Mouse (Mus musculus): ENCODE results near the gene Ifit1.

DNA sequence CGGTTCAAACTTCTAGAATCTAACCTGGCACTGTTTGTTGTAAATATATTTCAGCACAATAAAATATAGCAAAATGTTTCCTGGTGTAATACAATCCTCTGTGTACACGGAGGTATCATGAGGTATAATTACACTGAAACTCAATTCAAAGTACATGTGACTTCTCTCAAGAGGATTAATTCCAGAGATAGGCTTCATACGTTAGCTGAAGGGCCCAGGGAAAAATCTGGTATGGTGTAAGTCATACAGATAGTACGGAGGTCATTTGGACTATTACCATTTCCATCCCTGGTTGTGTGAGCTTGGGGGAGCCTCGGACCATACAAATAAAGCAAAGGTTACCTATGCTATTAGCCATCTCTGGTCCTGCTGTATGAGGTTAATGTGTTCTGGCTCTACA is 1.9 kb downstream of the Ifit1 start:
- TF ChIP-seq USF1 (IDR thresholded peaks at IDR 0.05; ENCODE audit: low read depth, low read length) (no peak), MAZ (IDR thresholded peaks at IDR 0.05; ENCODE audit: low read depth, low read length) (no peak), TBP (conservative IDR thresholded peaks at IDR 0.05; ENCODE audit: low read depth, low read length) (no peak), CHD2 (IDR thresholded peaks at IDR 0.05; ENCODE audit: low read length) (no peak), RAD21 (IDR thresholded peaks at IDR 0.05; ENCODE audit: low read depth, low read length) (no peak), CHD1 (IDR thresholded peaks at IDR 0.05; ENCODE audit: low read depth, low read length) (no peak), ZNF384 (IDR thresholded peaks at IDR 0.05; ENCODE audit: low read depth, low read length) (no peak), JUND (conservative IDR thresholded peaks at IDR 0.05; ENCODE audit: low read depth, low read length) (no peak), POLR2A (IDR thresholded peaks at IDR 0.05; ENCODE audit: low read depth, low read length) (no peak), MXI1 (IDR thresholded peaks at IDR 0.05; ENCODE audit: low read depth, low read length) (no peak), USF2 (conservative IDR thresholded peaks at IDR 0.05; ENCODE audit: low read depth, low read length) (no peak)

Measured in CH12.LX (cell line).